Mouse (Mus musculus): Measurements from ENCODE around the gene Slc22a13. TPM values are rescaled to one million over a fixed set of nuclear protein-coding genes. Genes with fewer than 3 reads are reported as not detected.
"Not testable (repeated sequence)": the region's sequence is repeated elsewhere in the genome, so short reads cannot be mapped to it uniquely, and the experiment has no call there.

The Slc22a13 gene
- total and polyA plus RNA-seq, 2 experiments from 2014 or later, result 0.10 TPM; not detected in 1

- no peak overlapping the region for H3K4me2 ChIP-seq (ENCODE audit: low read depth, low read length, poor library complexity, severe bottlenecking)
- no peaks in the 10 kb centered on the region for H3K9me3 ChIP-seq (ENCODE audit: low read length)
- no peaks in the 10 kb centered on the region for H3K36me3 ChIP-seq (ENCODE audit: insufficient read depth, low read length)
- H3K27ac ChIP-seq (ENCODE audit: low read depth, low read length), result no peak overlapping the region
- TF ChIP-seq CTCF (IDR thresholded peaks at IDR 0.05), result no peak
- no peak overlapping the region for H3K9ac ChIP-seq (replicated peaks; ENCODE audit: low read length, poor library complexity, severe bottlenecking)
- DNase-seq (ENCODE audit: low spot score), result no peak
- H3K4me1 ChIP-seq (ENCODE audit: insufficient read depth, low read length), result no peaks in the 10 kb centered on the region
- 97% methylated on average over 7 of the region's 7 CpGs for WGBS
- no peaks in the 10 kb centered on the region for H3K27me3 ChIP-seq (ENCODE audit: insufficient read depth, low read length)
- ATAC-seq (ENCODE audit: low FRiP score), result no peak
- no peak overlapping the region for H3K4me3 ChIP-seq (ENCODE audit: low read depth, low read length)
These were observed 22.7 kb upstream of the Slc22a13 start for GRCm38 (mm10) chr9:119231552-119231951.

GRCm38 (mm10) chr9:119230829-119231228, 21.9 kb upstream of the Slc22a13 start:
- ATAC-seq (ENCODE audit: low FRiP score) (no peak), DNase-seq (ENCODE audit: low spot score) (no peak)
- Histone ChIP-seq H3K4me3 (ENCODE audit: low read depth, low read length) (no peak overlapping the region), H3K27ac (ENCODE audit: low read depth, low read length) (no peak overlapping the region), H3K4me2 (ENCODE audit: low read depth, low read length, poor library complexity, severe bottlenecking) (no peak overlapping the region), H3K36me3 (ENCODE audit: insufficient read depth, low read length) (no peaks in the 10 kb centered on the region), H3K9me3 (ENCODE audit: low read length) (no peaks in the 10 kb centered on the region), H3K9ac (replicated peaks; ENCODE audit: low read length, poor library complexity, severe bottlenecking) (no peak overlapping the region), H3K27me3 (ENCODE audit: insufficient read depth, low read length) (no peaks in the 10 kb centered on the region), H3K4me1 (ENCODE audit: insufficient read depth, low read length) (no peaks in the 10 kb centered on the region)
- no peak for TF ChIP-seq CTCF (IDR thresholded peaks at IDR 0.05)
- WGBS, result 80% methylated on average over 2 of the region's 2 CpGs

- Histone ChIP-seq H3K27ac (ENCODE audit: low read depth, low read length) (no peak overlapping the region), H3K27me3 (ENCODE audit: insufficient read depth, low read length) (no peaks in the 10 kb centered on the region), H3K4me2 (ENCODE audit: low read depth, low read length, poor library complexity, severe bottlenecking) (no peak overlapping the region), H3K9me3 (ENCODE audit: low read length) (no peaks in the 10 kb centered on the region), H3K36me3 (ENCODE audit: insufficient read depth, low read length) (peaks cover 7% of the 10 kb centered on the region), H3K4me1 (ENCODE audit: insufficient read depth, low read length) (no peaks in the 10 kb centered on the region), H3K4me3 (ENCODE audit: low read depth, low read length) (no peak overlapping the region), H3K9ac (replicated peaks; ENCODE audit: low read length, poor library complexity, severe bottlenecking) (no peak overlapping the region)
- 95% methylated on average over 4 of the region's 4 CpGs for WGBS
- no peak for TF ChIP-seq CTCF (IDR thresholded peaks at IDR 0.05)
- ATAC-seq (ENCODE audit: low FRiP score) (no peak), DNase-seq (ENCODE audit: low spot score) (no peak)
These were observed 11.4 kb upstream of the Slc22a13 start for GRCm38 (mm10) chr9:119220249-119220648.

GRCm38 (mm10) chr9:119219667-119220066, 10.8 kb upstream of the Slc22a13 start:
- Histone ChIP-seq H3K27ac (ENCODE audit: low read depth, low read length) (no peak overlapping the region), H3K4me2 (ENCODE audit: low read depth, low read length, poor library complexity, severe bottlenecking) (no peak overlapping the region), H3K4me3 (ENCODE audit: low read depth, low read length) (no peak overlapping the region), H3K4me1 (ENCODE audit: insufficient read depth, low read length) (no peaks in the 10 kb centered on the region), H3K36me3 (ENCODE audit: insufficient read depth, low read length) (peaks cover 7% of the 10 kb centered on the region), H3K9me3 (ENCODE audit: low read length) (no peaks in the 10 kb centered on the region), H3K27me3 (ENCODE audit: insufficient read depth, low read length) (no peaks in the 10 kb centered on the region), H3K9ac (replicated peaks; ENCODE audit: low read length, poor library complexity, severe bottlenecking) (no peak overlapping the region)
- WGBS, result 92% methylated on average over 2 of the region's 2 CpGs
- ATAC-seq (ENCODE audit: low FRiP score) (no peak), DNase-seq (ENCODE audit: low spot score) (no peak)
- TF ChIP-seq CTCF (IDR thresholded peaks at IDR 0.05), result no peak

GRCm38 (mm10) chr9:119215341-119215740, 6.4 kb upstream of the Slc22a13 start:
- not testable (repeated sequence) for H3K4me2 ChIP-seq (ENCODE audit: low read depth, low read length, poor library complexity, severe bottlenecking); H3K4me1 ChIP-seq (ENCODE audit: insufficient read depth, low read length); H3K9me3 ChIP-seq (ENCODE audit: low read length); H3K4me3 ChIP-seq (ENCODE audit: low read depth, low read length); H3K9ac ChIP-seq (replicated peaks; ENCODE audit: low read length, poor library complexity, severe bottlenecking); H3K27ac ChIP-seq (ENCODE audit: low read depth, low read length); DNase-seq (ENCODE audit: low spot score); ATAC-seq (ENCODE audit: low FRiP score); H3K27me3 ChIP-seq (ENCODE audit: insufficient read depth, low read length); H3K36me3 ChIP-seq (ENCODE audit: insufficient read depth, low read length)
- WGBS, result 90% methylated on average over 2 of the region's 2 CpGs

GRCm38 (mm10) chr9:119214601-119215000, 5.7 kb upstream of the Slc22a13 start:
- DNase-seq (ENCODE audit: low spot score), result no peak
- no peak for TF ChIP-seq CTCF (IDR thresholded peaks at IDR 0.05)
- no peaks in the 10 kb centered on the region for H3K27me3 ChIP-seq (ENCODE audit: insufficient read depth, low read length)
- no peak for ATAC-seq (ENCODE audit: low FRiP score)
- no peaks in the 10 kb centered on the region for H3K9me3 ChIP-seq (ENCODE audit: low read length)
- no peaks in the 10 kb centered on the region for H3K4me1 ChIP-seq (ENCODE audit: insufficient read depth, low read length)
- no peak overlapping the region for H3K9ac ChIP-seq (replicated peaks; ENCODE audit: low read length, poor library complexity, severe bottlenecking)
- no peak overlapping the region for H3K4me2 ChIP-seq (ENCODE audit: low read depth, low read length, poor library complexity, severe bottlenecking)
- no peak overlapping the region for H3K4me3 ChIP-seq (ENCODE audit: low read depth, low read length)
- WGBS, result 91% methylated on average over 6 of the region's 6 CpGs
- peaks cover 6% of the 10 kb centered on the region; the same call in 1 of the 2 replicates for H3K36me3 ChIP-seq (ENCODE audit: insufficient read depth, low read length)
- H3K27ac ChIP-seq (ENCODE audit: low read depth, low read length), result no peak overlapping the region
